Mouse (Mus musculus): ENCODE results near the gene Lilra5.

DNA sequence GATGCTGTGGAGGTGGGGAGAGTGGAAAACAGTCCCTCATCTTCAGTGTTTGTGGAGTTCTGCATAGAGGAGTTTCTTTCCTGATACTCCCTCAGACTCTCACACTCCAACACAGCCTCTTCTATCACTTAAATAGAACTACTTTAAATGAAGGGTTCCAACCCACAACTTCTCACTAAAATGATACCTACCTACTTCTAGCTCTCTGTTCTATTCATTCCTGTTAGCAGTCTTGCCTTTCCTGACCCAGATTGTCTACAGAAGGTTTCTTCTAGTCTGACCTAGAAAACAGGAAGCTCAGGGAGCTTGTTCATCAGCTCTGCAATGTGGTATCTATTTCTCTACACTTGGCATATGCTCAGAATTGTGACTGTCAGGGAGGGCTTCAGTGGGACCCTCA is 2.0 kb upstream of the Lilra5 start:
- no peak for TF ChIP-seq CTCF (IDR thresholded peaks at IDR 0.05; ENCODE audit: borderline replicate concordance, insufficient read depth, low read depth, low read length)
- no peak for TF ChIP-seq POLR2A (IDR thresholded peaks at IDR 0.05; ENCODE audit: borderline replicate concordance, insufficient read depth, low read length)
